Mouse (Mus musculus): ENCODE results near the gene Slc37a1. TPM values are rescaled to one million over a fixed set of nuclear protein-coding genes. Genes with fewer than 3 reads are reported as not detected.

Slc37a1 gene
- polyA plus RNA-seq, 1 experiment, result 7.2 TPM

DNA sequence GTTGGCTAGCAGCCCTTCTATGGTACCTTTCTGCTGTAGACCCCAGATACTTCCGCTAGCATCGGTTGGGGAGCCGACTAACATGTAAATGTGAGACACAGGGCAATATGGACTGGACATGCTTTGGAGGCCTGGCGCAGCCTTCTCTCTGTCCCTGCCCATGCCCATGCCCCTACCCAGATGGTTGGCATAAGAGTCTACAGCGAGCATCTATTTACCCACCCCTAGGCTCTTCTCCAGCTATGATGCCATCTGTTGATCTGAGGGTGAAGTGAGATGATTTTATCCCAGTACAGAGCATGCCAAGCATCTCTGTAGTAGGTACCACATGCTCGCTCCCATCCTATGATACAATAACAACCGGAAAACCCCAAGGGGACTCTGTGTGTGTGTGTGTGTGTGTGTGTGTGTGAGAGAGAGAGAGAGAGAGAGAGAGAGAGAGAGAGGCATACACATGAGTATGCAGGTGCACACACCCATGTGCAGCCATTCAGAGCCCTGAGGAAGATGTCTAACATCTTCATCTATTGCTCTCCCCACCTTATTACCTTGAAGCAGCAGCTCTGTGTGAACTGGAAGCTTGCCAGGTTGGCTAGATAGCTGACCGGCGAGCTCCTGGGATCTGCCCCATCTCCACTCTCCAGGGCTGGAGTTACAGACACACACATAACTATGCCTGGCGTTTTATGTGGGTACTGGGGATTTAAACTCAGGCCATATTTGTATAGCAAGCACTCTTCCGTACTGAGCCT is 48.1 kb downstream of the Slc37a1 start:
- TF ChIP-seq POLR2A (IDR thresholded peaks at IDR 0.05; ENCODE audit: control insufficient read depth, low read depth, low read length), result no peak
- Histone ChIP-seq H3K36me3 (ENCODE audit: control insufficient read depth, insufficient read depth, low read length) (no peaks in the 10 kb centered on the region), H3K4me1 (ENCODE audit: control insufficient read depth, insufficient read depth, low read length) (no peaks in the 10 kb centered on the region), H3K27ac (ENCODE audit: control insufficient read depth, insufficient read depth, low read depth, low read length) (no peak overlapping the region), H3K4me3 (ENCODE audit: control insufficient read depth, low read depth, low read length) (no peak overlapping the region), H3K27me3 (ENCODE audit: control insufficient read depth, insufficient read depth, low read length) (no peaks in the 10 kb centered on the region)

DNA sequence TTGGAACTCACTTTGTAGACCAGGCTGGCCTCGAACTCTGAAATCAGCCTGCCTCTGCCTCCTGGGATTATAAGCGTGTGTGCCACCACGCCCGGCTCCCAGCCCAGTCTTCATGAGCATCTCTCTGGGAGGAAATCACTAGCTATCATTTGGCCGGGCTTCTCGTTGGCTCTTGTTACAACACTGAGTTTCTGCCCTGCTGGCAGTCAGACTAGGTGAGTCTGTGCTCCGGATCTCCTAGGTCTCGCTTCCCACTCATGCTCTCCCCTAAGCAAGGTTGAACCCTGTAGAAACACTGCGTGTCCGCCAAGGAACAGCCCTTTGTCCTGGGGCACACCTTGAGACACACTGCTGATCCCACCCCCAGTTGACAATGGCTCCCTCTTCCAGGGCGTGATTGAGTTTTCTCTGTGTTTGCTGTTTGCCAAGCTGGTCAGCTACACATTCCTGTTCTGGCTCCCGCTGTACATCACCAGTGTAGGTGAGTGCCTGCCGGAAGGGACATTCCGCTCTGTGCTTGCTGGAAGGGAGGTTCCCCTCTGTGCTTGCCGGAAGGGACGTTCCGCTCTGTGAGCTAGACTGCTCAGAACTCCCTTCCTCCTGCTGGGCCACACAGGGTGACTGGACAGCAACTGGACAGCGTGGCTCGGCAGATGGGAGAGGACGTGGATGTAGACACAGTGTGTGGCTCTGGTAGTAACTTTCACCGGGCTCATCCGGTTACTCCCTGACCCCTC is 48.9 kb downstream of the Slc37a1 start:
- no peak overlapping the region for H3K27ac ChIP-seq (ENCODE audit: control insufficient read depth, insufficient read depth, low read depth, low read length)
- no peaks in the 10 kb centered on the region for H3K4me1 ChIP-seq (ENCODE audit: control insufficient read depth, insufficient read depth, low read length)
- TF ChIP-seq CTCF (IDR thresholded peaks at IDR 0.05; ENCODE audit: control insufficient read depth, insufficient read depth, insufficient replicate concordance, low read depth, low read length), result no peak
- no peak for TF ChIP-seq POLR2A (IDR thresholded peaks at IDR 0.05; ENCODE audit: control insufficient read depth, low read depth, low read length)
- no peak overlapping the region for H3K4me3 ChIP-seq (ENCODE audit: control insufficient read depth, low read depth, low read length)
- no peaks in the 10 kb centered on the region for H3K36me3 ChIP-seq (ENCODE audit: control insufficient read depth, insufficient read depth, low read length)
- H3K27me3 ChIP-seq (ENCODE audit: control insufficient read depth, insufficient read depth, low read length), result no peaks in the 10 kb centered on the region

DNA sequence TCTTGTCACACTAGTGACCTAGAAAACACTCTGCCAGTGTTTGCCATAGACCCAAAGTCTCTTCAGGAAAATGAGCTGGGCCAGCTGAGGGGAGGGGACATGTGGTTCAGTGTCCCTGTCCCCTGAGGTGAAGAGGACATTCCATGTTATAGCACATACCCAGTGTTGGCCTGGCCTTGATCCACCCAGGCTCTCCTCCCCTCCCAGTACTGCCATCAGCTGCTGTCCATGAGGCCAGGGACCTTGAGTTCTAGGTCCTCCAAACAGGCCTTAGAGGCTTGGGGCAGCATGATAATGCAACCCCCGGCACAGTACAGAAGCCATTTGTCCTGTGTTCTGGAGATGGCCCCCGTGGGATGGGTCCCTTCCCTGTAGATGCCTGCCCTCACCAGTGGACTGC is 53.2 kb downstream of the Slc37a1 start:
- Histone ChIP-seq H3K27me3 (ENCODE audit: control insufficient read depth, insufficient read depth, low read length) (no peaks in the 10 kb centered on the region), H3K4me1 (ENCODE audit: control insufficient read depth, insufficient read depth, low read length) (no peaks in the 10 kb centered on the region), H3K36me3 (ENCODE audit: control insufficient read depth, insufficient read depth, low read length) (no peaks in the 10 kb centered on the region), H3K27ac (ENCODE audit: control insufficient read depth, insufficient read depth, low read depth, low read length) (no peak overlapping the region), H3K4me3 (ENCODE audit: control insufficient read depth, low read depth, low read length) (no peak overlapping the region)
- TF ChIP-seq POLR2A (IDR thresholded peaks at IDR 0.05; ENCODE audit: control insufficient read depth, low read depth, low read length) (no peak), CTCF (IDR thresholded peaks at IDR 0.05; ENCODE audit: control insufficient read depth, insufficient read depth, insufficient replicate concordance, low read depth, low read length) (no peak)

DNA sequence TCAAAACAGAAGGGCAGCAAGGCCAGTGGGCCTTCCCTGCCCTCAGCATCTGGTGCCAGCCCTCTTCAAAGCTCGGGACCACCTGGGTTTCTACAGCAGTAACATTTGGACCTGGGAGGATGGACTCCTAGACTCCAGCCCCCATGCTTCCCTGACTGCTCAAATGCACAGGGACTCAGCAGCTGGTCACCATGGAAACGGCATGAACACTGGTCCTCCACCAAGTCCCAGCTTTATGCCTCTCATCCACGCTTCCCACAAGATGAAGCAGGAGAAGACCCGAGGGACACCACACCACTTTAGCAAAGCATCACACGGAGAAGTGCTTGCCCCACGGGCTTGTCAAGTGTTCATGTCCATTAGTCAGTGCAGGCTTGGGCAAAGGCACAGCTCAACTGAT is 55.6 kb downstream of the Slc37a1 start:
- no peak overlapping the region for H3K4me3 ChIP-seq (ENCODE audit: control insufficient read depth, low read depth, low read length)
- no peaks in the 10 kb centered on the region for H3K36me3 ChIP-seq (ENCODE audit: control insufficient read depth, insufficient read depth, low read length)

DNA sequence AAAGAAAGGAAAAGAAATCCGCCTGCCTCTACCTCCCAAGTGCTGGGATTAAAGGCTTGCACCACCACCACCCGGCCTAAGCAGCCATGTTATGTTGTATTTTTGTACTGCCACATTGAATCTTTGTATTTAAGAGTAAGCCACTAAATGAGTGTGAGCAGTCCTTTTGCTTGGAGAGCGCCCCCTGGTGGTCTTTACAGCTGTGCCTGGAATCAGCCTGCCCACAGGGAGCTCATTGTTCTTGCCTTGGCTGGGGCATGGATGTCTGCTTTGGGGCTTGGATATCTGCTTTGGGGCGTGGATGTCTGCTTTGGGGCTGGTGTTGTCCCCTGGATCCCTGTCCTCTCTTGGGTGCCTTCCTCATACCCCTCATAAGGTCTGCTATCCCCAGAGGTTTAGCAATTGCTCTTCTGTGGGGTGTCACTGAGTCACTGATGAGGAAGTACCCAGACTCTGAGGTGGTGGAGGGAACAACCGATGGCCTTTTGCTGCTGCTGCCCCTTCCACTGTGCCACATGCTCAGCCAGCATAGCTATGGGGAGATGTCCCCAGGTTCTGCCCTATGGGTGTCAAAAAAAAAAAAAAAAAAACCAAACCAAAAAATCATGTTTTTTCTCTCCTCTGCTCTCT is 57.7 kb downstream of the Slc37a1 start:
- Histone ChIP-seq H3K27ac (ENCODE audit: control insufficient read depth, insufficient read depth, low read depth, low read length) (no peak overlapping the region), H3K36me3 (ENCODE audit: control insufficient read depth, insufficient read depth, low read length) (no peaks in the 10 kb centered on the region), H3K4me3 (ENCODE audit: control insufficient read depth, low read depth, low read length) (no peak overlapping the region), H3K4me1 (ENCODE audit: control insufficient read depth, insufficient read depth, low read length) (no peaks in the 10 kb centered on the region), H3K27me3 (ENCODE audit: control insufficient read depth, insufficient read depth, low read length) (no peaks in the 10 kb centered on the region)
- TF ChIP-seq POLR2A (IDR thresholded peaks at IDR 0.05; ENCODE audit: control insufficient read depth, low read depth, low read length), result no peak
- TF ChIP-seq CTCF (IDR thresholded peaks at IDR 0.05; ENCODE audit: control insufficient read depth, insufficient read depth, insufficient replicate concordance, low read depth, low read length), result peak; percentile 71; the same call in 1 of the 2 replicates

More for the DNA sequence above, 55.6 kb downstream of the Slc37a1 start:
- H3K27me3 ChIP-seq (ENCODE audit: control insufficient read depth, insufficient read depth, low read length), result no peaks in the 10 kb centered on the region
- TF ChIP-seq CTCF (IDR thresholded peaks at IDR 0.05; ENCODE audit: control insufficient read depth, insufficient read depth, insufficient replicate concordance, low read depth, low read length), result no peak
- no peak for TF ChIP-seq POLR2A (IDR thresholded peaks at IDR 0.05; ENCODE audit: control insufficient read depth, low read depth, low read length)
- H3K4me1 ChIP-seq (ENCODE audit: control insufficient read depth, insufficient read depth, low read length), result no peaks in the 10 kb centered on the region
- no peak overlapping the region for H3K27ac ChIP-seq (ENCODE audit: control insufficient read depth, insufficient read depth, low read depth, low read length)

DNA sequence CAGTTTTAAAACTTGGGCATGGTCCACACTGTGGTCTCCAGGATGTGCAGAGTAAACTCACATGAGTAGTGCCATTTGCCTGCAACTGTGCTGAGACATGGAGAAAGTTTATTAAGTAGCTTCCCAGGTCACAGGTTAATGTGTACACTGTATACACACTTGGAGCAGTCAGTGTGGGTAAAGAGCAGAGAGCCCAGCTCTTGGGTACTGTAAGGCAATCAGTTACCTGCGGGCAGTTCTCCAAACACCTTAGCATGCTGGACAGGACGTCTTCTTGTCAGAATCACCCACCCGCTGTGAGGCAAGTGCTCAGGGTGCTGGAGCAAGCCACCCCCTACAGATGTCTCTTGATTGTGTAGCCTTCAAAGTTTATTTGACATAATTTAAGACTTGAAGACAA is 58.2 kb downstream of the Slc37a1 start:
- no peaks in the 10 kb centered on the region for H3K36me3 ChIP-seq (ENCODE audit: control insufficient read depth, insufficient read depth, low read length)
- no peak for TF ChIP-seq CTCF (IDR thresholded peaks at IDR 0.05; ENCODE audit: control insufficient read depth, insufficient read depth, insufficient replicate concordance, low read depth, low read length)
- no peak for TF ChIP-seq POLR2A (IDR thresholded peaks at IDR 0.05; ENCODE audit: control insufficient read depth, low read depth, low read length)
- H3K27me3 ChIP-seq (ENCODE audit: control insufficient read depth, insufficient read depth, low read length), result no peaks in the 10 kb centered on the region
- no peaks in the 10 kb centered on the region for H3K4me1 ChIP-seq (ENCODE audit: control insufficient read depth, insufficient read depth, low read length)
- H3K27ac ChIP-seq (ENCODE audit: control insufficient read depth, insufficient read depth, low read depth, low read length), result no peak overlapping the region
- no peak overlapping the region for H3K4me3 ChIP-seq (ENCODE audit: control insufficient read depth, low read depth, low read length)

DNA sequence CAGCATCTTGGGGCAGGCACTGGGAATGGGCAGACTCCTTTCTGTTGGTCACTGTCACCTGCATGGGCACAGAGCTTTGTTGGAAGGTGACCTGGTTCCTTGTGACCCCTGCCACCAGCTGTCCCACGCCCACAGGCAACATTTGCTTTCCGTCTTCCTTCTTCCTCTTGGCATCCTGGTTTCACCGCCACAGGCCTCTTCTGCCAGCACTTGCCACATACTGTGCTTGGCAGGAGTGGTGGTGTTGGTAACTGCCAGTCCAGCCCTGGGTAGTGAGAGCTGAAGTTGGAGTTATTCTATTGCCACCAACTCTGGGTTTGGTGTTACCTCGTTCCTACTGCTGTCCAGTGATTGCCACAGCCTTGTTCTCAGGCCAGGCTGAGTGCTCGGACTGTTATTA is 61.5 kb downstream of the Slc37a1 start:
- no peak overlapping the region for H3K4me3 ChIP-seq (ENCODE audit: control insufficient read depth, low read depth, low read length)
- no peaks in the 10 kb centered on the region for H3K27me3 ChIP-seq (ENCODE audit: control insufficient read depth, insufficient read depth, low read length)
- no peaks in the 10 kb centered on the region; the same call in 1 of the 2 replicates for H3K4me1 ChIP-seq (ENCODE audit: control insufficient read depth, insufficient read depth, low read length)
- H3K27ac ChIP-seq (ENCODE audit: control insufficient read depth, insufficient read depth, low read depth, low read length), result no peak overlapping the region
- H3K36me3 ChIP-seq (ENCODE audit: control insufficient read depth, insufficient read depth, low read length), result no peaks in the 10 kb centered on the region
- no peak for TF ChIP-seq POLR2A (IDR thresholded peaks at IDR 0.05; ENCODE audit: control insufficient read depth, low read depth, low read length)
- TF ChIP-seq CTCF (IDR thresholded peaks at IDR 0.05; ENCODE audit: control insufficient read depth, insufficient read depth, insufficient replicate concordance, low read depth, low read length), result no peak

Data from testis, adult 2 months (tissue).